Comparison of ENCODE assay signal across 23 mouse cellular contexts in the genomic region with DNA sequence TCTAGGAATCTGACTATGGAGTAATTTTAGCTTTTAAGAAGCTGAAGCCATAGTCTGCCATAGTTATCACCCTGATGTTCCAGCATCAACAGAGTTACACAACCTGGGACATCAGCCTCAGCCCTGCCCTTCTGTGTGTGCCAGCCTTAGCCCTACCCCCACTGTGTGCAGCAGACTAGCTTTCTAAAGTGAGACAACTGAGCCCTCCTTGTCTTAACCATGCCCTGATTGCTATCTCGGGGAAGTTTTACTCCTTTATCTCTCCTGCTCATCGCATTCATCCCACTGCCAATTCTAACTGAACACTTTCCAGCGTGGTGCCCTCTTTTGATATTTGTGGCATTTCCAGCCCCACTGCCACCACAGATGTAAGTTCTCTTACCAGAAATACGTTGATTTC.
DNase-seq lines count a peak whose midpoint lies in the region; ATAC-seq and TF ChIP-seq lines count a peak whose summit lies in the region.
"Had no signal": no experiment of that assay in that cellular context is flagged by ENCODE, and none has a peak within 500 bp of the region (broad histone marks: within the 10 kb centered on the region; RNA-seq: fewer than 3 reads in every experiment).

No protein-coding gene starts in this region.

- peak; percentile 18 for DNase-seq in thymus, adult 2 months
- peak; percentile 36 for DNase-seq in thymus, postnatal 25 days
- no peak for DNase-seq in retina, embryonic 14.5 days (ENCODE audit: low spot score)
- DNase-seq in urinary bladder, adult 2 months (ENCODE audit: low spot score): no peak
- no peak for DNase-seq in cerebellum, adult 18-20 months
- DNase-seq: adrenal gland, adult 2 months; adrenal gland, postnatal 25 days; cerebellum, adult 8-10 months; cerebellum, postnatal 25 days; forebrain, postnatal 0 days; gastrocnemius, postnatal 25 days; heart, postnatal 10 days; heart, postnatal 4 days had no signal

- no peak overlapping the region for H3K4me3 ChIP-seq in thymus, adult 2 months (ENCODE audit: control insufficient read depth, insufficient read depth, low read length)
- H3K4me3 ChIP-seq: embryonic facial prominence, embryonic 12.5 days; forebrain, embryonic 12.5 days; heart, embryonic 10.5 days; hindbrain, embryonic 12.5 days; intestine, embryonic 15.5 days had no signal

- H3K27ac ChIP-seq in thymus, adult 2 months (ENCODE audit: control insufficient read depth, insufficient read depth, low read length): no peak overlapping the region
- H3K27ac ChIP-seq: embryonic facial prominence, embryonic 12.5 days; forebrain, embryonic 12.5 days; heart, embryonic 10.5 days; hindbrain, embryonic 12.5 days; intestine, embryonic 15.5 days had no signal

- peaks cover 9% of the 10 kb centered on the region for H3K4me1 ChIP-seq in thymus, adult 2 months (replicated peaks; ENCODE audit: control insufficient read depth, insufficient read depth, low read length)
- H3K4me1 ChIP-seq: embryonic facial prominence, embryonic 12.5 days; forebrain, embryonic 12.5 days; heart, embryonic 10.5 days; hindbrain, embryonic 12.5 days; intestine, embryonic 15.5 days had no signal

- 6% methylated on average over 4 of the region's 4 CpGs for WGBS in thymus, adult 2 months

- H3K36me3 ChIP-seq in thymus, adult 2 months (ENCODE audit: control insufficient read depth, insufficient read depth, low read length): no peaks in the 10 kb centered on the region
- H3K36me3 ChIP-seq: embryonic facial prominence, embryonic 12.5 days; forebrain, embryonic 12.5 days; heart, embryonic 10.5 days; hindbrain, embryonic 12.5 days; intestine, embryonic 15.5 days had no signal

- H3K27me3 ChIP-seq in thymus, adult 2 months (ENCODE audit: control insufficient read depth, insufficient read depth, low read length): no peaks in the 10 kb centered on the region
- H3K27me3 ChIP-seq: CH12.LX; embryonic facial prominence, embryonic 12.5 days; forebrain, embryonic 12.5 days; hindbrain, embryonic 12.5 days; intestine, embryonic 15.5 days; Patski had no signal

- ATAC-seq in activated CD4-positive, CD25-positive, alpha-beta regulatory T cell, adult 4 months: peak; percentile 66
- no peak for ATAC-seq in megakaryocyte progenitor cell, adult 5-6 weeks (replicated peaks; ENCODE audit: poor library complexity)
- ATAC-seq: forebrain, postnatal 0 days; hindbrain, embryonic 16.5 days; intestine, embryonic 15.5 days; Patski had no signal

- TF ChIP-seq CTCF in thymus, adult 2 months (IDR thresholded peaks at IDR 0.05; ENCODE audit: borderline replicate concordance, control insufficient read depth, extremely low read depth, insufficient read depth, low read length, poor library complexity): no peak

- TF ChIP-seq POLR2A in thymus, adult 2 months (IDR thresholded peaks at IDR 0.05; ENCODE audit: control insufficient read depth, extremely low read depth, insufficient read depth, low read length, poor library complexity): no peak

Comparison
In these comparisons a context has a peak if more than half of its experiments do, and no peak if none do; other contexts are left out.
1. DNase-seq: peak in thymus, adult 2 months (single experiment) and thymus, postnatal 25 days (single experiment); none in retina, embryonic 14.5 days (single experiment), urinary bladder, adult 2 months (single experiment) and cerebellum, adult 18-20 months (0 of 2).